Mouse (Mus musculus): ENCODE results near the gene Rhox8. TPM values are rescaled to one million over a fixed set of nuclear protein-coding genes. Genes with fewer than 3 reads are reported as not detected.

Rhox8 gene
- not detected in 2 replicates for polyA plus RNA-seq (2012; rRNA removed; ENCODE audit: low replicate concordance)

GRCm38 (mm10) chrX:37878844-37879243 lies at the start of gene Rhox8:
Gene Rhox8 (minus strand): TSS chrX:37878944.

GRCm38 (mm10) chrX:37901670-37902069 lies 22.9 kb upstream of the Rhox8 start, which contains the start of gene Rhox9:
Gene Rhox9 (minus strand): TSS chrX:37901770.

GRCm38 (mm10) chrX:37897132-37897531 lies 18.4 kb upstream of the Rhox8 start, which contains the start of gene Rhox7b:
Gene Rhox7b (minus strand): TSS chrX:37897232.

DNA sequence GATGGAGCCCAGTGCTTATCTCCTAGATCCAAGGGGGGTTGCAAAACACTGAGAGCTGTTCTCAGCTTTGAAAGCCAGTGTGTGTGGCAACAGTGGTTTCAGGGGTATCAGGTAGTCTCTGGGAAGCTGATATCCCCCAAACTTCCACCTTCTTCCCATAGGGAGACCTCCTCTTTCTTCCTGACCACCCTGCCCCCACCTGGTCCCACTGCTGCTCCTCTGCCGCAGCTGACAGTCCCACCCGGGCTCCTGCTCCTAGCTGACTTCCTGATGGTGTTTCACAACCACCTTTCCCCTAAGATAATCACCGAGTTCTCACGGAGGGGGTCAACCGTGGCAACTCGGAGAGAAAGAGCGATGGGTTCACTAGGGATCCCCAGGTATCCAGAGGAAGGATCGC lies 47.4 kb downstream of the Rhox8 start, which contains the start of gene Rhox7a:
TSS of gene Rhox7a (plus strand) at position 301 of the 400 bp plus-strand sequence.

GRCm38 (mm10) chrX:37826610-37827009 lies 52.1 kb downstream of the Rhox8 start, which contains the start of gene Rhox6:
Gene Rhox6 (plus strand): TSS chrX:37826910.

Other genes with a start within 250 kb of the Rhox8 start
- gene Rhox2g, start 235.5 kb downstream of the Rhox8 start, polyA plus RNA-seq (2012; rRNA removed; ENCODE audit: low replicate concordance), result not detected in 2 replicates
- gene Rhox4g, start 227.6 kb downstream of the Rhox8 start, polyA plus RNA-seq (2012; rRNA removed; ENCODE audit: low replicate concordance), result not detected in 2 replicates
- gene Rhox3h, start 210.2 kb downstream of the Rhox8 start, polyA plus RNA-seq (2012; rRNA removed; ENCODE audit: low replicate concordance), result not detected in 2 replicates
- gene Rhox2h, start 205.7 kb downstream of the Rhox8 start, polyA plus RNA-seq (2012; rRNA removed; ENCODE audit: low replicate concordance), result not detected in 2 replicates
- not detected in 2 replicates for gene Rhox5, start 74.1 kb downstream of the Rhox8 start, polyA plus RNA-seq (2012; rRNA removed; ENCODE audit: low replicate concordance)
- gene Rhox6, start 52.0 kb downstream of the Rhox8 start, polyA plus RNA-seq (2012; rRNA removed; ENCODE audit: low replicate concordance), result not detected in 2 replicates
- not detected in 2 replicates for gene Rhox7a, start 47.3 kb downstream of the Rhox8 start, polyA plus RNA-seq (2012; rRNA removed; ENCODE audit: low replicate concordance)
- gene Rhox7b, start 18.3 kb upstream of the Rhox8 start, polyA plus RNA-seq (2012; rRNA removed; ENCODE audit: low replicate concordance), result not detected in 2 replicates
- gene Rhox9, start 22.8 kb upstream of the Rhox8 start, polyA plus RNA-seq (2012; rRNA removed; ENCODE audit: low replicate concordance), result not detected in 2 replicates
- gene Btg1-ps1, start 139.9 kb upstream of the Rhox8 start, polyA plus RNA-seq (2012; rRNA removed; ENCODE audit: low replicate concordance), result not detected in 2 replicates
- gene Btg1-ps2, start 164.2 kb upstream of the Rhox8 start, polyA plus RNA-seq (2012; rRNA removed; ENCODE audit: low replicate concordance), result not detected in 2 replicates
- gene Rhox10, start 187.5 kb upstream of the Rhox8 start, polyA plus RNA-seq (2012; rRNA removed; ENCODE audit: low replicate concordance), result not detected in 2 replicates
- not detected in 2 replicates for gene Rhox11, start 206.2 kb upstream of the Rhox8 start, polyA plus RNA-seq (2012; rRNA removed; ENCODE audit: low replicate concordance)
- not detected in 2 replicates for gene Rhox12, start 232.0 kb upstream of the Rhox8 start, polyA plus RNA-seq (2012; rRNA removed; ENCODE audit: low replicate concordance)
- not detected in 2 replicates for gene Rhox13, start 242.3 kb upstream of the Rhox8 start, polyA plus RNA-seq (2012; rRNA removed; ENCODE audit: low replicate concordance)